Mouse (Mus musculus) embryonic facial prominence, embryonic 11.5 days (tissue): ENCODE results near the gene Cmtr1. TPM values are rescaled to one million over a fixed set of nuclear protein-coding genes. Genes with fewer than 3 reads are reported as not detected.
A peak's percentile ranks its signal among the peaks of the same experiment; 100 is the strongest.

ENCODE experiments used
- ATAC-seq: fragments of 200-750 bp; cut with Nextera tagmentation; replicated peaks from 2 replicates; pipeline ENCODE4 v1.8.0; 2017; ENCODE audit warnings: low read depth; ENCODE audit not compliant: insufficient number of reproducible peaks, low FRiP score, low TSS enrichment
- DNase-seq: peaks from one replicate; pipeline ENCODE4 v3.0.0-alpha.2; 2015; ENCODE audit warnings: low spot score
- H3K27ac ChIP-seq: fragments of 300-500 bp; sonication (generic); replicated peaks from 2 replicates; pipeline ENCODE4 v1.5.1; 2014; ENCODE audit warnings: mild to moderate bottlenecking, low read depth, low read length, control low read depth
- H3K27me3 ChIP-seq: fragments of 300-500 bp; sonication (generic); 2 replicates; pipeline ENCODE4 v1.6.1; 2014; ENCODE audit warnings: mild to moderate bottlenecking, low read length, moderate library complexity, mixed read lengths; ENCODE audit not compliant: control insufficient read depth, insufficient read depth
- H3K36me3 ChIP-seq: fragments of 300-500 bp; sonication (generic); replicated peaks from 2 replicates; pipeline ENCODE4 v1.6.1; 2014; ENCODE audit warnings: low read depth, mild to moderate bottlenecking, low read length, moderate library complexity, mixed read lengths; ENCODE audit not compliant: control insufficient read depth, insufficient read depth
- H3K4me1 ChIP-seq: fragments of 300-500 bp; sonication (generic); 2 replicates; pipeline ENCODE4 v1.6.1; 2014; ENCODE audit warnings: low read length, mixed read lengths; ENCODE audit not compliant: control insufficient read depth, insufficient read depth
- H3K4me2 ChIP-seq: fragments of 300-500 bp; sonication (generic); 2 replicates; pipeline ENCODE4 v1.6.1; 2014; ENCODE audit warnings: low read depth, mild to moderate bottlenecking, control low read depth, low read length, moderate library complexity
- H3K4me3 ChIP-seq: fragments of 300-500 bp; sonication (generic); 2 replicates; pipeline ENCODE4 v1.5.1; 2014; ENCODE audit warnings: low read depth, low read length, control low read depth
- H3K9ac ChIP-seq: fragments of 300-500 bp; sonication (generic); replicated peaks from 2 replicates; pipeline ENCODE4 v1.6.1; 2014; ENCODE audit warnings: mild to moderate bottlenecking, control low read depth, low read length
- H3K9me3 ChIP-seq: fragments of 300-500 bp; sonication (generic); replicated peaks from 2 replicates; pipeline ENCODE4 v1.6.1; 2016; ENCODE audit warnings: mild to moderate bottlenecking, low read length, inconsistent platforms, mixed read lengths; ENCODE audit not compliant: control insufficient read depth
- WGBS: fragments of 180-500 bp; shearing (Covaris S2); extraction: QIAGEN DNeasy Blood & Tissue Kit; methylation state at CpG from one replicate; pipeline ENCODE4 v1.1.7; 2014; 5-methylcytosine and 5-hydroxymethylcytosine counted together
- polyA plus RNA-seq: library from polyadenylated mRNA; unstranded; fragments of >200 nt; fragmentation: Nextera tagmentation; extraction: Ambion mirVana; gene quantifications from 2 replicates; pipeline ENCODE4 v1.2.1, GENCODE M21; 2014

Gene Cmtr1
- polyA plus RNA-seq, 1 experiment from 2014 or later: 120 TPM

DNA sequence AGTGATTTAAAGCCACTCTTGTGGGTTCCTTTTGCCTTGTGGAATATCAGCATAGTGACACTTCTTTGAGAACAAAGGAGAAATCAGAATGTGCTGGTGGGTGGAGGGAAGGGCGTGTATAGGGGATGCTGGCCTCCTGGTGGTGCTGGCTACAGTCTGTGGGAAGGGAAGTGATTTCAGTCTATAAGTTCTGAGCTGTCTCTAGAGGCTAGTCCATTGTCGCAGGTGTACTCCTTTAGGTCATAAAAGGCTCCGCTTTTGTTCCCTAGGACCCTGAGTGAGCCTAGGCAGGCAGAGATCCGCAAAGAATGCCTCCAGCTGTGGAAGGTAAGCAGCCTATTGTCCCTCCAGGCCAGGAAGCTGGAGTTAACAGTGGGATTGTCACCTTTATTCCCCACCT is 34.1 kb downstream of the Cmtr1 start:
- H3K27ac ChIP-seq: no peak overlapping the region
- no peak overlapping the region for H3K4me3 ChIP-seq
- ATAC-seq (no peak), DNase-seq (no peak)
- H3K4me1 ChIP-seq: no peaks in the 10 kb centered on the region
- peaks cover 17% of the 10 kb centered on the region for H3K36me3 ChIP-seq
- WGBS: 89% methylated on average over 4 of the region's 4 CpGs
- no peak overlapping the region for H3K9ac ChIP-seq
- no peak overlapping the region for H3K4me2 ChIP-seq
- no peaks in the 10 kb centered on the region for H3K27me3 ChIP-seq
- no peaks in the 10 kb centered on the region for H3K9me3 ChIP-seq

DNA sequence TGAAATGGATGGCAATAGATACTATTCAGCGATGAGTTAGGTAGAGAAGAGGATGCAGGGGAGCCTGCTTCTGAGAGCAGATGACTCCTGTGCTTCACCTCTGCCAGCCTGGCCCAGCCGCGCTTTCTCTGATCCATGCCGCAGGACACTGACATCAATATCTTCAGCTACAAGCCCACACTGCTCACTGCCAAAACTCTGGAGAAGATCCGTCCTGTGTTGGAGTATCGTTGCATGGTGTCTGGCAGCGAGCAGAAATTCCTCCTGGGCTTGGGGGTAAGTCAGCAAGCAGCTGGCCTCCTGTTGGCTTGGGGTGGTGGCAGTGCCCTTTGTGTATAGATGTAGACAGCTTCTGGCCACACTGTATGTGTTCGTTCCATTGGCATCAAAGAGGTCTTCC is 36.5 kb downstream of the Cmtr1 start:
- Histone ChIP-seq H3K9me3 (no peaks in the 10 kb centered on the region), H3K27me3 (no peaks in the 10 kb centered on the region), H3K9ac (no peak overlapping the region), H3K27ac (no peak overlapping the region), H3K4me3 (no peak overlapping the region), H3K36me3 (peaks cover 10% of the 10 kb centered on the region), H3K4me1 (no peaks in the 10 kb centered on the region), H3K4me2 (no peak overlapping the region)
- no peak for DNase-seq
- no peak for ATAC-seq
- WGBS: 94% methylated on average over 8 of the region's 8 CpGs

DNA sequence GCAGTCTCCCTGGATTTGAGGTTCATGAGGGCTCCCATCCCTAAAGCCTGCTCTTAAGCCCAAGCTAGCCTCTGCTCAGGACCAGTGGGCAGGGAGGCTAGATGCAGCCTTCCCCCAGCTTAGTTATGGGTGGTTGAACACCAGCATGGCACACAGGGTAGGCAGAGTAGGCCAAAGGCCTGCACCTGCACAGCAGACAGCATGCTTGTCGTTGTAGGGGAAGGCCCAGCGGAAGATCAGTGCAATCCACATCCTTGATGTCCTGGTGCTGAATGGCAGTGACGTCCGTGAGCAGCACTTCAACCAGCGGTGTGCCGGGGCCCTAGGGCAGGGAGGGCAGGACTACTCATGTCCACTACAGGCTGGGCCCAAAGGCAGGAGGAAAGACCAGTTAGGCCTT is 38.0 kb downstream of the Cmtr1 start:
- H3K4me3 ChIP-seq: no peak overlapping the region
- no peak overlapping the region for H3K4me2 ChIP-seq
- ATAC-seq (no peak), DNase-seq (no peak)
- H3K4me1 ChIP-seq: no peaks in the 10 kb centered on the region
- H3K27me3 ChIP-seq: no peaks in the 10 kb centered on the region
- H3K9me3 ChIP-seq: no peaks in the 10 kb centered on the region
- 85% methylated on average over 6 of the region's 6 CpGs for WGBS
- H3K27ac ChIP-seq: no peak overlapping the region
- H3K9ac ChIP-seq: no peak overlapping the region
- H3K36me3 ChIP-seq: peaks cover 10% of the 10 kb centered on the region

DNA sequence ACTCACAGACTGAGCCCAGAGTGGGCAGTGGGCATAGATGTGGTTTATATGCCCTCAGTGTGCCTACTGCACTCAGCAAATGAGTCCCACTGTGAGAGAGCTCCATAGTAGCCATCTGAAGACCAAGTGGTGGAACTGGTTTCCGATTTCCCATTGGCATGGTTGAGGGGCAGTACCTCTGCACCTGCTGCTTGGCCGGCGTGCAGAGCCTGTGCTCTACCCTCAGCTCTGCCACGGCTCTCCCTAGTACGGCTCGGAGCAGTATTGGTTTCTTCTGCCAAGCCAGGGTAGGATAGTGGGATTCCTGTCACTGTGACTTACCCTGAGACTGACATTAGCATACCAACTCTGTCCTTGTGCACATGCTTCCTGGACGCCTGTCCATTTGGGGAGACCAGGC is 40.2 kb downstream of the Cmtr1 start:
- H3K27ac ChIP-seq: no peak overlapping the region

DNA sequence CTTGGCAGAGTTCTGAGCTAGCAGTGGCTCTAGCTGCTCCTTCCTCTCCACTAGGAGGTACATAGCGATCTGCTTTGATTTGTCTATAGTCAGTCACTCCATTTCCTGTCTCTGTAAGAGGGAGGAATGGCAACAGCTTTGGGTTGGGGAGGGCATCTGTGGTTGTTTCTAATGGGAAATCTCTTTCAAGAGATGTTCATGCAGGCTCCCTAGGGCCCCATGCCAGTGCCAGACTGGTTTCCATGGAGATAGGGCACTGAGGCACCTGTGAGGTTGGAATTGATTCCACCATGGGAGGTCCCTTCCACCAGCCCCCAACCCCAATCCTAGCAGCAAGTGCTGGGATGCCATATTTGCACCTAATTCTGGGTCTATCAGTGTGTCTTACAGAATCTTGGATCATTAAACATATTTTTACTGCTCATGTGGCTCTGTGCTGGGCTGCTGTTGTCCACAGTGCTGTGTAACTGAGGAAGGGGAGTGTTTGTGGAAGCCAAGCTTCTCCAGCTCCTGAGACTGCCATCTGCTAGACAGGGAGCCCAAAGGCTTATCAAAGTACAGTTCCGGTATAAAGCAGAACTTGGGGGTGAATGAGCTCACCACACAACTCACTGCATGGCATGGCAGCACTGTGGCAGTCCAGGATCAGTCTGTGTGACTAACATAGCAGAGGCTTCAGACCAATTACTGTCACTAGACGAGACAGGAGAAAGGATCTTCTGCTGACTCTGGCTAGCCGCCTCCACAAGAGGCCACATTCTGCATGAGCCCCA is 42.7 kb downstream of the Cmtr1 start:
- Histone ChIP-seq H3K36me3 (peaks cover 3% of the 10 kb centered on the region), H3K9ac (no peak overlapping the region), H3K4me3 (no peak overlapping the region), H3K4me1 (no peaks in the 10 kb centered on the region), H3K27me3 (no peaks in the 10 kb centered on the region), H3K9me3 (no peaks in the 10 kb centered on the region), H3K4me2 (no peak overlapping the region), H3K27ac (no peak overlapping the region)
- 82% methylated on average over 4 of the region's 4 CpGs for WGBS
- ATAC-seq: no peak
- DNase-seq: no peak

More for the DNA sequence above, 40.2 kb downstream of the Cmtr1 start:
- DNase-seq: no peak
- WGBS: 90% methylated on average over 7 of the region's 7 CpGs
- Histone ChIP-seq H3K4me1 (no peaks in the 10 kb centered on the region), H3K36me3 (peaks cover 5% of the 10 kb centered on the region), H3K9ac (no peak overlapping the region), H3K27me3 (no peaks in the 10 kb centered on the region), H3K9me3 (no peaks in the 10 kb centered on the region), H3K4me2 (no peak overlapping the region), H3K4me3 (no peak overlapping the region)
- ATAC-seq: no peak

DNA sequence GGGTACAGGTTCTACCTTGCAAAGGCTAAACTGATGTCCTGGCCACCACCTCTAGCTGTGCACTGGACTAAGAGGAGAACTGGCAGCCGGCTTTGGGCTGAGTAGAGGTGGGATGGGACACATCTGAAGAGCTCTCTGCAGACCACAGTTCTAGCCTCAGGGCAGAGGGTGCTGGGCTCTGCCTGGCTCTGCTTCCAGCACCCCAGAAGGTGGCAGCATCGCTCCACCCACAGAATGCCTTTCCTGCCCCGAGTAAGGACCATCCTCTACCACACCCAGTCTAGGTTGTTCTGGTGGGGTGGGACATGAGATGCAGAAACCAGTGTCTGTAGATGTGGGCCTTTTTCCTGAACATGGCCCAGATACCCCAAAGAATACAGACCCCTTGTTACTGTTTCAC is 44.4 kb downstream of the Cmtr1 start:
- H3K9ac ChIP-seq: no peak overlapping the region
- H3K27ac ChIP-seq: no peak overlapping the region
- H3K36me3 ChIP-seq: no peaks in the 10 kb centered on the region; the same call in none of the 2 replicates
- no peak overlapping the region for H3K4me2 ChIP-seq
- H3K4me1 ChIP-seq: no peaks in the 10 kb centered on the region
- H3K9me3 ChIP-seq: no peaks in the 10 kb centered on the region
- ATAC-seq (no peak), DNase-seq (peak; percentile 61)
- no peaks in the 10 kb centered on the region for H3K27me3 ChIP-seq
- H3K4me3 ChIP-seq: no peak overlapping the region
- 29% methylated on average over 3 of the region's 3 CpGs for WGBS

DNA sequence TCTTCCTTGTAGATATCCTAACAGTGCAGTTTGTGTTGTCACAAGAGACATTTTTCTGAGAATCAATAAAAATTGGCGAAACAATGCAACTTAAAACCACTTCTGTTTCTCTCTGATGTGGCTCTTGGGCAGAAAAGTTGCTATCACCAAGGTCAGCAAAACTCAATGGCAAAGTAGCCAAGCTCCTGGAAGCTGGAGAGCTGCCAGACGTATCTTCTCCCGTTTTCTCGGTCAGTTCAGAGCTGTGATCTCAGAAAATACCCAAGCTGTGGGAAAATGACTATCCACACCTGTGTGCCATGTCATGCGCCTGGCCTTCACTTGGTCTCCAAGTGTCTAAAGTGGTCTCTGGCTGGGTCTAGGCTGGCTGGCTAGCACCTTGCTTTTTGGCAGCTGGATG is 45.5 kb downstream of the Cmtr1 start:
- DNase-seq (no peak), ATAC-seq (no peak)
- Histone ChIP-seq H3K4me2 (no peak overlapping the region), H3K9me3 (no peaks in the 10 kb centered on the region), H3K27ac (no peak overlapping the region), H3K36me3 (no peaks in the 10 kb centered on the region; the same call in none of the 2 replicates), H3K9ac (no peak overlapping the region), H3K27me3 (no peaks in the 10 kb centered on the region), H3K4me1 (no peaks in the 10 kb centered on the region; the same call in 1 of the 2 replicates), H3K4me3 (no peak overlapping the region)
- 86% methylated on average over 5 of the region's 5 CpGs for WGBS

DNA sequence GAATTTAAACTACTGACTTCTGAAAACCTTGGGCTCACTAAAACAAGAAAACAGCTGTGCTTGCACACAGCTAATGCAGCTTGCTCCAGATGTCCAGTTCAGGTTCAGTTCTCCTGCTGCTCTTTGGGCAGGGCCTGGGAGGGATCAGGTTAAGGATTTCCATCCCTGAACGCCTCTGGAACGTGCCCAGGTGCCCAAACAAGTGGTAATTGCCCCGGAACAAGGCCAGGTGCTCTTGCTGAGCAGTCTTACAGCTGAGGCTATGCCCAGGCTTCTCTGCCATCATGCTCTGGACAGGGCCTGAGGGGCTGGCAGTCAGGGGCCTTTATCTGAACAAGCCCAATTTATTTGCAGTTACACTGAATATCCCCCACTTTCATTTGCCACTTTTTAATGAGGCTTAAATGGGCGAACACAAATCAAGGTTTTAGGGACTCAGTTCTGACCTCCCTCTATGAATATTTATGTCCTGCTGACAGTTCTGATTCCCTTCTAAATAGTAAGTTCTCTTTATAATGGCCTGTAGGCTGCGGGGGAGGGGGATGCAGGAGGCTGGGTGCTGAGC is 46.7 kb downstream of the Cmtr1 start:
- H3K27ac ChIP-seq: no peak overlapping the region

More for the DNA sequence above, 46.7 kb downstream of the Cmtr1 start:
- Histone ChIP-seq H3K9me3 (no peaks in the 10 kb centered on the region), H3K27me3 (no peaks in the 10 kb centered on the region), H3K36me3 (no peaks in the 10 kb centered on the region; the same call in none of the 2 replicates), H3K9ac (no peak overlapping the region), H3K4me3 (no peak overlapping the region), H3K4me1 (no peaks in the 10 kb centered on the region; the same call in 1 of the 2 replicates), H3K4me2 (no peak overlapping the region)
- 62% methylated on average over 5 of the region's 5 CpGs for WGBS
- DNase-seq (no peak), ATAC-seq (no peak)
